Mouse (Mus musculus) layer of hippocampus, adult 2 months (tissue): ENCODE data around the gene Igsf23. TPM values are rescaled to one million over a fixed set of nuclear protein-coding genes. Genes with fewer than 3 reads are reported as not detected.

Experiments used
- DNase-seq, 2 experiments: peaks; one replicate each; pipeline ENCODE4 v3.0.0; 2022; ENCODE audit warnings: low spot score in 2 of 2
- H3K27ac ChIP-seq: fragments of 200-600 bp; 2 replicates; pipeline ENCODE4 v1.8.1; 2022
- H3K4me3 ChIP-seq: fragments of 200-600 bp; 2 replicates; pipeline ENCODE4 v1.8.1; 2022; ENCODE audit warnings: mild to moderate bottlenecking
- CTCF ChIP-seq: fragments of 200-600 bp; conservative IDR thresholded peaks from 2 replicates; pipeline ENCODE4 v1.8.1; 2022; ENCODE audit warnings: antibody characterized with exemption, mild to moderate bottlenecking, moderate library complexity
- total RNA-seq, 2 experiments: library from RNA; stranded (reverse); gene quantifications; 2 replicates each; pipeline ENCODE4 v1.2.3; 2021

Igsf23 gene
- total RNA-seq, 2 experiments from 2014 or later = not detected

GRCm38 (mm10) chr7:19887849-19888248 lies 62.7 kb downstream of the Igsf23 start, which contains the start of gene Ceacam19:
Gene Ceacam19 (minus strand): TSS chr7:19887965.
- no peak for DNase-seq
- TF ChIP-seq CTCF = no peak
- Histone ChIP-seq H3K27ac (no peak within 1 kb of the TSS), H3K4me3 (no peak within 1 kb of the TSS)

Other genes starting within 250 kb of the Igsf23 start
- gene Tomm40, start 235.3 kb downstream of the Igsf23 start, total RNA-seq = 100 to 1,000 TPM; 110 TPM
- gene Nectin2, start 200.3 kb downstream of the Igsf23 start, total RNA-seq = 1 to 10 TPM; 4.5 to 5.9 TPM
- gene Bcam, start 179.7 kb downstream of the Igsf23 start, total RNA-seq = 10 to 100 TPM in 1 of 2 experiments, 1 to 10 TPM in 1; 9.2 to 14.8 TPM
- gene Cblc, start 153.9 kb downstream of the Igsf23 start, total RNA-seq = not detected
- under 1 TPM; 0.46 to 0.83 TPM for gene Bcl3, start 128.0 kb downstream of the Igsf23 start, total RNA-seq
- 1 to 10 TPM in 1 of 2 experiments, under 1 TPM in 1; 0.86 to 1.6 TPM for gene Gm19345, start 98.8 kb downstream of the Igsf23 start, total RNA-seq
- not detected for gene Ceacam16, start 89.5 kb downstream of the Igsf23 start, total RNA-seq
- gene Ceacam19, start 62.8 kb downstream of the Igsf23 start, total RNA-seq = not detected
- 10 to 100 TPM; 13.6 to 16.3 TPM for gene Pvr, start 29.6 kb downstream of the Igsf23 start, total RNA-seq
- gene Ceacam20, start 14.7 kb upstream of the Igsf23 start, total RNA-seq = not detected
- gene Nlrp9b, start 40.7 kb upstream of the Igsf23 start, total RNA-seq = not detected
- gene Vmn1r91, start 148.9 kb upstream of the Igsf23 start, total RNA-seq = not detected
- not detected for gene Gm16442, start 171.8 kb upstream of the Igsf23 start, total RNA-seq
- gene Vmn1r93, start 188.3 kb upstream of the Igsf23 start, total RNA-seq = not detected
- gene Vmn1r94, start 217.6 kb upstream of the Igsf23 start, total RNA-seq = not detected
- gene Vmn1r95, start 243.0 kb upstream of the Igsf23 start, total RNA-seq = not detected